Mouse (Mus musculus) urinary bladder, postnatal 4 days (tissue): Measurements from ENCODE around the gene Nkrf.
"Not testable (repeated sequence)": the region's sequence is repeated elsewhere in the genome, so short reads cannot be mapped to it uniquely, and the experiment has no call there.

Experiments used
- DNase-seq, 2 experiments: peaks; one replicate each; pipeline ENCODE4 v3.0.0; 2021 to 2022; ENCODE audit warnings: low spot score in 2 of 2

Nkrf gene

DNA sequence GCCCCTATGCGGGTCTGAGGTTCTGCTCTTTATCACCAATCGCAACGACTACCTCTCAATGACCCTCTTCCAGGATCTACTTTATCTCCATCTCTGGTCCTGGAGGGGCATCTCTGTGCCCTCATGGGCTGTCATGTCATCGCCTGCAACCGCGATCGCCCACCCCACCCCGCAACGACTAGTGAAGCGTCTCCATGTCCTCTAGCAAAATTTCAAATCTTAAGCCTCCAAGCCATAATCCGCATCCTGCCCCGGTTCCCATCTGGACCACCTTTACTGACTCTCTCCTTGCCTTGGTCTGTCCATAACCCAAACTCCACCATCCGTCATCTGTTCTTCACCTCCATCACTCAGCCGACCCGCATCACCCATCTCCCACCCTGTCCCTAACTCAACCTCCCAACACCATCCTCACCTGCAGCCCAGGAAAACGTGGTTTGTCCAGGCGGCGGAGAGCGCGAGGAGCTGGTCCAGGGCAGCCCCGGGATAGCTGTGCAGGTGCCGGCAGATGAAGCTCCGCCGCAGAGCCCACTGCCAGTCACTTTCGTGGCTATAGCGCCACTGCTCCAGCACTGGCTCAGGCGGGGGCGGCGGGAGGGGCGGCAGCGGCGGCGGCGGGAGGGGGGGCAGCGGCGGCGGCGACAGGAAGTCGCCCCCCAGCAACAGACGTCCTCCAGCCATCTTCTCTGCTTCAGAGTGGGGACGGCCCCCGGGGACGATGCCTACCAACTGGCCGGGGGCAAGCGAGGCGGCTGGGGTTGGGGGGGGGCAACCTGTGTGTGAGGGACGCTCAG, at the start of gene Nkrf:
TSS of gene Nkrf (minus strand) at position 579 of the 794 bp plus-strand sequence.
- DNase-seq: peak in 1 of 2 experiments; percentile 16

DNA sequence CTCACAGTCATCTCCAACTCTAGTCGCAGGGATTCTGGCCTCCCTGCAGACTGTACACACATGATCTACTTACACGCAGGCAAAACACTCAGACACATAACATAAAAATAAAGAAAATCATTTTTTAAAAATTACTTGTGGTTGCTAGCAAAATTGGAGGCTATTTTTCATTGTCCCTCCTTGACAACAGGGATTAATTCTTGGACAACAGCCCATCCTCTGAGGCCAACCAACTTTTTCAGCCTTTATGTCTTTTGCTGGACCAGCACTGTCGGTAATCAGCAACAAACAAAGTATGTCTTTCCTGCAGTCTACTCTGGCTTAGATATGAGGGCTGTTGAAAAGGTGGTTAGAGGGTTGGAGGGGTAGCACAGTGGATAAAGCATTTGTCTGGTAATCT, 38.4 kb upstream of the Nkrf start:
- DNase-seq: no peak

DNA sequence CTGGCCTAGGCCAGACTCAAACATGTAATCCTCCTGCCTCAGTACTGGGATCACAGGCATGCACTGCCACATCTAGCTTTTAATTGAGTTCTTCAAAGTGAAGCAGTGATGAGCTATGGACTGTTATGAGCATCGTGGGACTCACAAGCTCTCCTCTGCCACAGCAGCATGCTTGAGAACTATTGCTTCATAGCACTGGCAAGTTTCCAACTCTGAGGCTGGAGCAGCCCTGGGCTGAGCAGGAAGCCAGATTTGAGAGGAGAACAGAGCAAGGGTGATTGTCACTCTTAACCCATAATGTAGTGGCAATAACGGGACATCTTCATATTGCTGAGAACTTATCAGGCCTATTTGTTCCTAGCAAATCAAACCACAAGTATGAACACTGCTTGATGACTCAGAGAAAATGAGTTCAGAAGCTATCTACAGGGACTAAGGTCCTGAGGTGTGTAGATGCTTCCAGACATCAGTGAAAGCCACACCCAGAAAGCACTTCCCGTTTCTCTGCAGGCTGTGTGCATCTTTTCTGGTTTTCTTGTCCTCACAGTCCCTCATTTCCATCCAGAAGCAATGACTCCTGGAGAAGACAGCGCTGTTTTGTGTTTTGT, 37.2 kb upstream of the Nkrf start:
- DNase-seq: peak in 1 of 2 experiments; percentile 20

DNA sequence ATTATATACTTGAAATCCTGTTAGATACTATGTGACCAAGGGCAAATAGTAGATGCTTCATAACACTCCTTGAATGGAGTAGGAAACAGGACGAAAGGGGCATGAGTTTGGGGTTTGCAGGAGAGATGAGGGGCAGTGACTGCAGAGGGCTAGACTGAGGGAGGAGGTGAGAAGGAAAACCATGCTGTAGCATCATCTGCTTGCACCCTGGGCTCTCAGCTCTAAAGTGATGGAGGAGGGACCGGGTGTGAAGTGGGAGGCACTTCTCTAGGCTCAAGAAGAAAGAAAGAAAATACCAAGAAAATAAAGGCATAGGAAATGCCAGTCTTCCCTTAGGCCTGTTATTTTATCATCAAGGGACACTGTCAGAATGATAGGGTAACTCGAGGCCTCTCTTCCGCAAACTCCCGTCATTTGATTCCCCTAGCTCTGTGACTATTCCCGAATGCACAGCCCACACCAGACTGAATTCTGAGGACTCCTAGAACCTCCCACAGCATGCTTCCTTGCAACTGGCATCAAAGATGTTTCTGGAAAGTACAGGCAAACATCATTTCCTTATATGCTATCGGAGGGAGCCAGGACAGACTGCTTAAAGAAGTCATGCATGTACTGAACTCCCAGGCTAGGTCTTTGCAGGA, 32.7 kb upstream of the Nkrf start:
- DNase-seq: no peak

DNA sequence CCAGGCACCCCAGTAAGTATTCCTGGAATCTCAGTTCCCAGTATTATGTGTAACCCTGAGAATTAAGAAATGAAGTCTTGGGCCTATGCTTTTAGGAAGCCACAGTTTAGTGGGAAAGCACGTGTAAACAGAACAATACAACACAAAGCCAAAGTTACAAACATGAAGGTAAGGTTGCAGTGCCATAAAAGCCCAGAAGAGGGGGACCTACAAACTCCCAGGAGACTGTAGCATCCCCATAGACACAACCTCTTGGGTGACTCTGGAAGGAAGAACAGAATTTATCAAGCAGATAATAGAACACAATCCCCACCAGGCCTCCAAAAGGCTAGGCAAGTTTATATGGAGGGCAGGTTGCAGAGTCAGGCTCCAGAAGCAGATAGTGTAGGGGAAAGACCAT, 27.9 kb upstream of the Nkrf start:
- DNase-seq: no peak

DNA sequence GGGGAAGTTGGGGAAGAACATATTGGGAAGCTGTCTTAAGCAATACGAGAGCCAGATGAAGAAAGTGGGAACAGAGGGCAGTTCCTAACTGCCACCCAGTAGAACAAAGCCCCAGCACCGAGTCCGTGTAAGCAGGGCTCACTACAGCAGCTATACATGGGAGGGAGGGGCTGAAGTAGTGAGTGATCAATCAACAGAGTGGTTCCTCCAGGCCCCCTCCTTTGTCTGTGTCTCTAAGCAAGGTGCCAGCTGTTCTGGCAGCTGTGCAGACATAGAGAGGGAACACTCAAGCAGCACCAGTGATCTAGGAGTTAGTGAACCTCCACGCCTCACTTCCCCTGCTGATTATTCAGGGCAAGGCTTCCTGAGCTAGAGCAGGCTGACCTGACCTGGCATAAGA, 27.0 kb upstream of the Nkrf start:
- no peak for DNase-seq

DNA sequence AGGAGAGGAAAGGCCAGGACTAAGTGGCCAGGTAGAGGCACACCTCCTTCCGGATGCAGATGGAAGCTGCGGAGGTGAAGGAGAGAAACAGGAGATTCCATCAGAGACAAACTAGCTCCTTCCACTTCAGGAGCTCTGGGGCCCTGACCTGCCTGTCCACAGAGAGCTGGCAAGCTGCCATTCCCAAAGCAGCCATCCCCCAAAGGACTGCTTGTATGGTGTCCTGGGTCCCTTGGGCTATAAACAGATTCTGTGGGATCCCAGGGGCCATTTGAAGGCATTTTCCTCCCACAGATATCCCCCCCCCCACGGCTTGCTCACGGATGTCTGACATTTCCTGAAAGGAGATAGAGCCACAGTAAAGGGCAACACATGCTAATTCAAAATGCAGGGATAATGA, 26.1 kb upstream of the Nkrf start:
- no peak for DNase-seq

DNA sequence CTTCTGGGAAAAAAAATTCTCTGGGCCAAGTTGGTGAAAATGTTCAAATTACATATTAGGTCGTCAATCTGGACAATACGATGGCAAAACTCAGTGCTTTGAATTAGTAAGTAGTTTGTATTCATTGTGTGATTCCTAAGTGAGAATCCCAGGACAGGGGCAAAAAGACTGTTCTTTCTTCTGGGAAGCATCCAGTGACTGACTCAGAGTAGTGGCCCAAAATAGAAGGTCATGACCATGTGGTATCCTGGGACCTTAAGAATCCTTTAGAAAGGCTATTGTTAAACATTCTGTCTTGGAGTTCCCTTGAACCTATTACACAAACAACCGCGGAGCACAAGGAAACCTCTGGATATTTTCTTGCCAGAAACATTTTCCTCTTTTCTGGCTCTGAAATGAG, 18.6 kb upstream of the Nkrf start:
- no peak for DNase-seq

DNA sequence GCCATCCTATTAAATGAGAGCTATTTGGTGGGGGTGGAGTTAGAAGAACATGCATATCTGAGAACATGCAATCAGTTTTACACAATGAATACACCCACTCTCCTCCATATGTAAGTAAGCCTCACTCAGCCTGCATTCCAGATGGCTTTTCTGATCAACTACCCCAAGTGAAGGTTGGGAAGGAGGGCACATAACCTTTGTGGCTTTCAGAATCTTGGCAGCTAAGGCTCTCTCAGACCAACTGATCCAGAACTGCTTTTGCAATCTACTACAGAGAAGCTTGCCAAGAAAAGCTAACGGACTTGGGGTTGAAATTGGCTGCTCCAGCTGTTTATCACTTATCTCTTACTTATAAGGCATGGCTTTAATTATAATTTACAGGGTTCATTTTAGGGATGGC, 15.1 kb upstream of the Nkrf start:
- DNase-seq: no peak

DNA sequence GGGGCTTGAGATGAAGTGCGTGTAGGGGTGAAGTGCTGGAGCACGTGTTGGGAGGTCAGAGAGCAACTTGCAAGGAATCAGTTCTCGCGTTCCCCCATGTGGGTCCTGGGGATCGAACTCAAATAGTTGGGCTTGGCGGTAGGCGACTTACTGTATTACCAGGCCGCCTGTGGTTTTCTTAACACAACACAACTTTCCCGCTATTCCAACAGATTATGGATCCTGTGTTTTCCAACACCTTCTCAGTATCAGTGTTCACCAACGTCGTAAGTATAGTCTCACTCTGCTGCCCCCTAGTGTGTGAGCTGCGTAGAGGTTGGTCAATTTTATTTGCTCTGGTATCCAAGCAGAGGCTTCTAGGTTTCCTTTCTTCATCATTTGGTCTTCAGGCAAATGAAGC, 8.6 kb upstream of the Nkrf start:
- DNase-seq: no peak

DNA sequence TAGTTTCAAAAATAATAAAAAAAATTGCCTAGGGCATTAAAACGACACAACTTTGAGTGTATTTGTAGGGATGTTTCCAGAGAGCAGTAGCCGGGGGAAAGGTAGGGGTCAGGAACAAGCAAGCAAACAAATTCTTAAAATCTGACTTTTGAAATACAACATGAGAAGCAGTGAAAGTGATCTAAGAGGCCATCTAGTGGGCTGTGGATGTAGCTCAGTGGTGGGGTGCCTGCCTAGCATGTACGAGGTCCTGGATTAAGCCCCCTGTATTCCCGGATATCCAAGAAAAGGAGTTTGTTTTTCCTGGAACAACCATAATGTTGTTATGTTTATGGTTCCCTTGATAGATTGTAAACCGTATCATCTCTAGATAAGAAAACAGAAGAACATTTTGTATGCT, 3.8 kb upstream of the Nkrf start:
- no peak for DNase-seq

DNA sequence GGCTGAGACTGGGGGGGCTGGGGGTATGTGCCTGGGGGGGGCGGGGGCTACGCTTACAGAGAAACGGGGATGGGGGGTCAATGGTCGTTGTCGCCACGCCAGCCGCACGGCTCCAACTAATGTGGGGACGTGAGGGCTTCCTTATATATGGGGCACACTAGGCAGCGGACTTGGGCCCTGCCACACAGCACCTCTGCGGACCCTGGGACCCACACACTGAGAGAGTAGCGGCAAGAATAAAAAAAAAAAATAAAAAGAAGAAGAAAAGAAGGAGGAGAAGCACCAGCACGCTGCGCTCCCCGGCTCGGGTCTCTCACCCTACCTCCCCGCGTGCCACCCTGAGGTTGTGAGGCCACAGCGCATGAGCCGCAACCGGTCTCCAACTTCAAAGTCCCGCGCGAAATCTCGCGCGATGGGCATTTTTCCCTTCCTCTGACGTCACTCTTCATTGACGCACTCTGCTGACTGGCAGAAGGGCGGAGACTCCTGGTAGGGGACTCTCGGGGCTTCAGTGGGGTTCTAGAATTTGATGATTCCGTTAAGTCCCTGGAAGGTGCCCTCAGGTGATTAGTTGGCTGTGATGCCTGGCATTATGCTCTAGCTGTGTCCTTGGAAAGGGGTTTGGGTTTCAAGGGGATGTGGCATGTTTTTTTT, 543 bp upstream of the Nkrf start:
- peak; percentile 84 to 87 for DNase-seq

DNA sequence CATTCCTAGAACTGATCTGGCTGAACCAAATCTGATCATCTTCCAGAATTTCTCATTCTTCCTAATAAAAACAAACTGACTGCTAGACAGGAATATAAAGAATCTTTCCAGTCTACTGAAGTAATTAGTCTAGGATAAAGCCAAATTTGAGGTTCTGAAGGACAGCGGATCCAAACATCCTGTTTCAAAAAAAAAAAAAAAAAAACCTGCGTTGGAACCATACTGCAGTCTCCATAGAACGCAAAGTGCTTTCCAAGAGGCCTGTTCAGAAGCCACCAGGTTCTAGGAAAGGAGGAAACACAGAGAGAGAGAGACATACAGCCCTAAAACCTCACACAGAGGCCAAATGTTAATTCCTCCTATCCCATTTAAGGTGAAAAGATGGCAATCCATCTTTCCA, 1.0 kb downstream of the Nkrf start:
- DNase-seq: no peak

DNA sequence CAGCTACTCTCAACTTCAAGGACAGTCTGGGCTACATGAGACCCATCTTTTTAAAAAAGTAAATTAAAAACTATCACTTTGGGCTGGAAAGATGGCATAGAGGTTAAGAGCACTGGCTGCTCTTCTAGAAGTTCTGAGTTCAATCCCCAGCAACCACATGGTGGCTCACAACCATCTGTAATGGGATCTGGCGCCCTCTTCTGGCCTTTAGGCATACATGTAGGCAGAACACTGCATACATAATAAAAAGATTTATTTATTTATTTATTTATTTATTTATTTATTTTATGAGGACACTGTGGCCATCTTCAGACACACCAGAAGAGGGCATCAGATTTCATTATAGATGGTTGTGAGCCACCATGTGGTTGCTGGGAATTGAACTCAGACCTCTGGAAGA, 3.8 kb downstream of the Nkrf start:
- DNase-seq: not testable (repeated sequence)

DNA sequence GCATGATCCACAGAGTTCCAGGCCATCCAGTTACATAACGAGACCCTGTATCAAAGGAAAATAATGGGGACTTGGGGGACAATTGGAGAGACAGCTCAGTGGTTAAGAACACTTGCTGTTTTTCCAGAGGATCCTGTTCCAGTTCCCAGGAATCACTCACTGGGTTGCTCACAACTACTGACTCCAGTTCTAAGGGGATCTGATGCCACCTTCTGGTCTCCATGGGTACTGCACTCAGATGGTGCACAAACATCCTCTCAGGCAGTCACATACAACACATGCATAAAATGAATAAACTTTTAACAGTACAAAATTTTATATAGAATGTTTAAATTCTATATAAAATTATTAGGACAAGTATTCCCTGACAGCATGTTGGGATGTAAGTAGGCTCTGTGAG, 18.0 kb downstream of the Nkrf start:
- no peak for DNase-seq

DNA sequence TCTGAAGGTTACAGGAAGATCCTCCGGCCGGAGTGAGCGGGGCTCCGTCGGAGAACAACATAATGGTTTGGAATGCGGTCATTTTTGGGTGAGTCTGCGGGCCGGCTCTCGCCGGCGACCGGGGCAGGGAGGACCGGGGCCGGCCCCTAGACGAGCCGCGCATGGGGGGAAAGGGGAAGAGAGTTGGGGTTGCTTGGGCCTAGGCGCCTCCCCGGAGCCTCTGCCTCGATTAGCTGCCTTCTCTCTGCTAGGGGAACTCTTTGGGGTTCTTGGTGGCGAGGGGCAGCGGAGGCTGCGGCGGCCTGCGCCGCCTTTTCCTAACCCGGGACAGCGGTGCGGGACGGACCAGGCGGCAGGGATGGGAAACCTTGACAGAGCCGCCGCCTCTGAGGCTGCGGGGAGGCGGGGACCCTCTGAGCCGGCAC, 28.0 kb downstream of the Nkrf start:
- no peak for DNase-seq

DNA sequence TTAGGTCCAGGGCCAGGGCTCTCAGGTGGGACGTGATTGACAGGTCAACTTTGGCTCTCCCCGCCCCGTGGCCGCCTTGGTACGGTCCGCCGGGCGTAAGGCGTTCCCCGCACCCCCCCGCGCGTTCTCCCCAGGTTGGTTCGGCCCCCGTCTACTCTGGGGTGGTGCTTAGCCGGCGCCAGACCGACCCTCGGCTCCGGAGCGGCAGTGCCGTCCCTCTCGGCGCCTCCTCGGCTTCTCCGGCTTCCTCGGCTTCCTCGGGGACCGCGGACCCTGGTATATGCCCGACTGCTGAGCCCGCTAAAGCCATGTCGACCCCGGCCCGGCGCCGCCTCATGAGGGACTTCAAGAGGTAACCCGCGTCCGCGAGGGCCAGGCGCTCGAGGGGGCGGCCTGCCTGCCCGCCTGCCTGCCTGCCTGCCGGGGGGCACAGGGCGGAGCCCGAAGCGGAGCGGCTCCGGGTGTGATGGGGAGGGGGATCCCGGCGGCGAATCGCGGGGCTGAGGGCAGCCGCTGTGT, 28.5 kb downstream of the Nkrf start:
- DNase-seq: peak; percentile 78 to 87

DNA sequence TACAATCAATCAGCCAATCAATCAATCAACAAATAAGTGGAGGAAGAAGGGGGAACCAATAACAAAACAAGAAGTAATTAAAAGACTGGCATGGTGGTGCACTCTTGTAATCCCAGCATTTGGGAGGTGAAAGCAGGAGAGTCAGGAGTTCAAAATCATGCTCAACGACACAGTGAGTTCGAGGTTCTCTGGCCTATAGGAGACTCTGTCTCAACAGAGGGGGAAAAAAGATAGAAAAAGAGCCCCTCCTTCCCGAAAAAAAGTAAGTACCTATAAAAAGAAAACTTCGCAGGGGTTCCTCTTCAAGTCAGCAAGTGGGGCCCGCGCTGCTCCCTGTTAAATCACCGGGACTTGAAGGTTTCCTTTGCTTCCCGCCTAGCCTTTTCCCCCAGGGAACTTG, 28.9 kb downstream of the Nkrf start, which contains the start of the genes Ube2a and C330007P06Rik:
TSS of gene Ube2a (plus strand) at position 136 of the 400 bp plus-strand sequence.
TSS of gene C330007P06Rik (minus strand) at position 347 of the 400 bp plus-strand sequence.
- DNase-seq: no peak

DNA sequence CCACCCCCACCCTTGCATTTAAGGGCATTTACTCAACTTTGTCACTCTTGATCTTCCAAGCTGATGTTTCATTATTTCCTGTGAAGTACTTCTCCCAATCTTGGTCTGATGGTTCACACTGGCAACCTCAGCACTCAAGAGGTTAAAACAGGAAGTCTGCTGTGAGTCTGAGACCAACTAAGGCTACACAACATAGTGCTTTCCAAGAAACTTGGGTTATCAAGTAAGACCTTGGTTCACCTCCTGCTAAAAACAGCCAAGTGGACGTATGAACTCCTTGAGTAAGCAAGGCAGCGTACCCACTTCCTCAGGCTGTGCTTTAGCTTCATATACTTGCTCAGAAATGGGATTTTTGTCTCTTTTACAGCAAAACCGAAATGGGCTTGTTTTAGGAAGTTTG, 32.3 kb downstream of the Nkrf start:
- DNase-seq: no peak

DNA sequence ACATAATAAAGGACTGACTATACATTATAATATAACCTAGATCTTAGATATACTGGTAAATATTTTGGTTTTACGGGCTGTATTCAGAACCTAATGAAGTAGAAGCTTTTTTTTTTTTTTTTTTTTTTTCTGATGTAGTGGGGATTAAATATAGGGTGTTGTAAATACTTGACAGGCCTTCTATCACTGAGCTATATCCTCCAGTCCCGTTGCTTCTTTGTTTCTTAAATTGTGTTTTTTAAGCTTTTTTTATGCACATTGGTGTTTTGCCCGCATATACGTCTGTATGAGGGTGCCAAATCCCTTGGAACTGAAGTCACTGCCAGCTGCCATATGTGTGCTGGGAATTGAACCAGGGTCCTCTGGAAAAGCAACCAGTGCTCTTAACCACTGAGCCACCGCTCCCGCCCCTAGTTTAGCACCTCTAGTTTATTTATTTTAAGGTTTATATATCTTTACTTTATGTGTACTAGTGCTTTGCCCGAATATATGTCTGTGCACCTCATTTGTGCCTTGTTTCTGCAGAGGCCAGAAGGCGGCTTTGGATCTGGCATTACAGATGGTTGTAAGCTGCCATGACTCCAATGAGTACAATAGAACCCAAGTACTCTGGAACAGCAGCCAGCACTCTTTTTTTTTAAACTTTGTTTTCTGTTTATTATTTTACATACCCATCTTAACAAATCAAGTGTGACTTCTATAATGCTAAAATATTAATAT, 37.9 kb downstream of the Nkrf start:
- DNase-seq: no peak
